Mouse (Mus musculus) cerebellum, adult 2 months (tissue): ENCODE measurements around the gene Iqgap2.

Source experiments
- CTCF ChIP-seq: fragments of 200-500 bp; IDR thresholded peaks from 2 replicates; pipeline ENCODE4 v1.5.1; 2011; ENCODE audit warnings: low read depth, mild to moderate bottlenecking, control low read depth, low read length, moderate library complexity, borderline replicate concordance; ENCODE audit not compliant: insufficient read depth
- POLR2A ChIP-seq: fragments of 200-500 bp; IDR thresholded peaks from 2 replicates; pipeline ENCODE4 v1.6.1; 2011; ENCODE audit warnings: low read length, control low read depth, borderline replicate concordance; ENCODE audit not compliant: insufficient read depth

GRCm38 (mm10) chr13:95618859-95619258, 272.9 kb downstream of the Iqgap2 start:
- no peak for TF ChIP-seq CTCF
- no peak for TF ChIP-seq POLR2A
